ENCODE assay signal across 7 mouse cellular contexts in the genomic region with DNA sequence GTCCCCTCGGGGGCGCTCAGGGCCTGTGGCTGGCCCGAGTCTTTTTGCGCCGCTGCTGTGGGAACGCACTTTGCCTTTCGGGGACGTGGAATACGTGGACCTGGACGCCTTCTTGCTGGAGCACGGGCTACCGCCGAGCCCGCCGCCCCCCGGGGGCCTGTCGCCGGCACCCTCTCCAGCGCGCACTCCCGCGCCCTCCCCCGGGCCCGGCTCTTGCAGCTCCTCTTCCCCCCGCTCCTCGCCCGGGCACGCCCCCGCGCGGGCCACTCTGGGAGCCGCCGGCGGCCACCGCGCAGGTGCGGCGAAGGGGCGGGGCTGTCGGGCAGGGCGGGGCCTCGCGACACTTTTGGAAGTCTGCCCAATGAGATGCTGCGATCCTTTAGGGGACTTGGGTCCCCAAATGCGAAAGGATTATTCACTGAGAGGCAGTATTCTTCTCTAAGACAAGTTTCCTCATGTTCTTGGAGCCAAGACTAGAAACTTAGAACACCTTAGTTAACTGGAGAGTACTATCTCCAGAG. TPM values are rescaled to one million over a fixed set of nuclear protein-coding genes. Genes with fewer than 3 reads are reported as not detected.
A peak's percentile ranks its signal among the peaks of the same experiment; 100 is the strongest.
DNase-seq lines count a peak whose midpoint lies in the region; TF ChIP-seq lines count a peak whose summit lies in the region.

No protein-coding gene starts in this region.

- peak; percentile 71 for TF ChIP-seq POLR2A in heart, adult 2 months (IDR thresholded peaks at IDR 0.05; ENCODE audit: insufficient read depth, low read depth, low read length)
- peak; percentile 87 for TF ChIP-seq POLR2A in liver, adult 2 months (IDR thresholded peaks at IDR 0.05; ENCODE audit: extremely low read depth, insufficient read depth, low read length)

- WGBS in heart, adult 2 months, result 3% methylated on average over 37 of the region's 45 CpGs
- WGBS in liver, adult 2 months, result 1% methylated on average over 45 of the region's 45 CpGs

- TF ChIP-seq EP300 in heart, adult 2 months (IDR thresholded peaks at IDR 0.05; ENCODE audit: insufficient read depth, low read depth, low read length), result no peak

- H3K79me2 ChIP-seq in heart, adult 2 months (replicated peaks; ENCODE audit: control insufficient read depth, insufficient read depth, low read length), result no peaks in the 10 kb centered on the region
- no peaks in the 10 kb centered on the region; the same call in 1 of the 2 replicates for H3K79me2 ChIP-seq in liver, adult 2 months (ENCODE audit: control insufficient read depth, insufficient read depth, low read length)

- peaks cover 18% of the 10 kb centered on the region for H3K4me1 ChIP-seq in heart, adult 2 months (ENCODE audit: control insufficient read depth, insufficient read depth, low read length)
- peaks cover 22% of the 10 kb centered on the region for H3K4me1 ChIP-seq in liver, adult 2 months (ENCODE audit: control insufficient read depth, insufficient read depth, low read length)

- H3K36me3 ChIP-seq in heart, adult 2 months (ENCODE audit: control insufficient read depth, insufficient read depth, low read length), result peaks cover 23% of the 10 kb centered on the region
- peaks cover 11% of the 10 kb centered on the region for H3K36me3 ChIP-seq in liver, adult 2 months (ENCODE audit: control insufficient read depth, insufficient read depth, low read length)
- H3K36me3 ChIP-seq in splenic B cell, adult 2 months (ENCODE audit: control insufficient read depth, insufficient read depth, low read length, poor library complexity, severe bottlenecking), result peaks cover 3% of the 10 kb centered on the region; the same call in 1 of the 2 replicates

- peak overlapping the region; percentile 91 for H3K4me3 ChIP-seq in heart, adult 2 months
- peak overlapping the region; percentile 81 for H3K4me3 ChIP-seq in liver, adult 2 months (ENCODE audit: insufficient read depth, low read depth, low read length)

- peak; percentile 25; the same call in 1 of the 2 replicates for TF ChIP-seq CTCF in heart, adult 2 months (IDR thresholded peaks at IDR 0.05)
- TF ChIP-seq CTCF in liver, adult 2 months (IDR thresholded peaks at IDR 0.05; ENCODE audit: low read depth, low read length), result no peak

- H3K27ac ChIP-seq in heart, adult 2 months, result peak overlapping the region; percentile 99
- H3K27ac ChIP-seq in liver, adult 2 months (replicated peaks; ENCODE audit: insufficient read depth, low read depth, low read length), result peak overlapping the region; percentile 99

- peak; percentile 86 for DNase-seq in adrenal gland, adult 8-10 months
- DNase-seq in embryo, embryonic 9.5 days (ENCODE audit: extremely low spot score), result peak; percentile 92
- peak; percentile 91 to 92 for DNase-seq in heart, adult 2 months
- peak; percentile 89 to 92 for DNase-seq in kidney, adult 8-10 months
- DNase-seq in liver, adult 2 months (ENCODE audit: extremely low read depth, low read depth, low spot score), result peak; percentile 55
- DNase-seq in naive thymus-derived CD4-positive, alpha-beta T cell, adult 2 months (ENCODE audit: low read depth), result peak; percentile 92
- DNase-seq in splenic B cell, adult 2 months (ENCODE audit: low read depth, low spot score), result peak; percentile 90

- intact Hi-C loops in heart, adult 2 months (cut with DNase I), result no loop called here

- peak overlapping the region; percentile 97 for H3K9ac ChIP-seq in heart, adult 2 months (ENCODE audit: low read depth, low read length)
- H3K9ac ChIP-seq in liver, adult 2 months (ENCODE audit: low read depth, low read length), result peak overlapping the region; percentile 98

- no peaks in the 10 kb centered on the region for H3K27me3 ChIP-seq in heart, adult 2 months (ENCODE audit: control insufficient read depth, insufficient read depth, low read length)
- H3K27me3 ChIP-seq in liver, adult 2 months (ENCODE audit: control insufficient read depth, insufficient read depth, low read length), result no peaks in the 10 kb centered on the region
- no peaks in the 10 kb centered on the region for H3K27me3 ChIP-seq in splenic B cell, adult 2 months (ENCODE audit: control insufficient read depth, insufficient read depth, low read length, poor library complexity, severe bottlenecking)

RNA-seq across cellular contexts. Expression of gene Dbp, which starts 1.9 kb away (rescaled TPM):
- 100 to 1,000 TPM; 254 to 411 (median 333) TPM for total RNA-seq in adrenal gland, adult 8-10 months (2022)
- 100 to 1,000 TPM in 1 of 2 experiments, 1 to 10 TPM in 1; 6.4 to 134 TPM for total RNA-seq in heart, adult 2 months (2021)
- polyA plus RNA-seq in heart, adult 2 months (2012; rRNA removed), result 49.3 and 93.6 TPM in 2 replicates
- 93.0 and 110 TPM in 2 replicates for total RNA-seq in liver, adult 2 months (2014; rRNA removed)
- 8.6 and 17.0 TPM in 2 replicates for polyA plus RNA-seq in liver, adult 2 months (2012; rRNA removed)

RNA-seq across cellular contexts. Expression of gene Car11, which starts 7.1 kb away (rescaled TPM):
- total RNA-seq in adrenal gland, adult 8-10 months (2022), result 10 to 100 TPM; 11.5 to 28.2 (median 18.9) TPM
- 1 to 10 TPM; 5.2 to 6.8 TPM for total RNA-seq in heart, adult 2 months (2021)
- 10.6 and 14.4 TPM in 2 replicates for polyA plus RNA-seq in heart, adult 2 months (2012; rRNA removed)
- 0.09 and 0.13 TPM in 2 replicates for total RNA-seq in liver, adult 2 months (2014; rRNA removed)
- polyA plus RNA-seq in liver, adult 2 months (2012; rRNA removed), result 0.59 and 1.6 TPM in 2 replicates

RNA-seq across cellular contexts. Expression of gene Rpl18, which starts 8.5 kb away (rescaled TPM):
- total RNA-seq in adrenal gland, adult 8-10 months (2022), result 1,000 to 10,000 TPM; 1,011 to 1,224 (median 1,104) TPM
- 100 to 1,000 TPM; 496 to 617 TPM for total RNA-seq in heart, adult 2 months (2021)
- polyA plus RNA-seq in heart, adult 2 months (2012; rRNA removed), result 580 and 697 TPM in 2 replicates
- total RNA-seq in liver, adult 2 months (2014; rRNA removed), result 436 and 542 TPM in 2 replicates
- 366 and 534 TPM in 2 replicates for polyA plus RNA-seq in liver, adult 2 months (2012; rRNA removed)

RNA-seq across cellular contexts. Expression of gene Sphk2, which starts 11.0 kb away (rescaled TPM):
- total RNA-seq in adrenal gland, adult 8-10 months (2022), result 10 to 100 TPM; 36.9 to 40.2 (median 39.3) TPM
- 10 to 100 TPM; 15.9 to 18.2 TPM for total RNA-seq in heart, adult 2 months (2021)
- polyA plus RNA-seq in heart, adult 2 months (2012; rRNA removed), result 24.1 and 24.9 TPM in 2 replicates
- 13.4 and 15.2 TPM in 2 replicates for total RNA-seq in liver, adult 2 months (2014; rRNA removed)
- 62.9 and 80.1 TPM in 2 replicates for polyA plus RNA-seq in liver, adult 2 months (2012; rRNA removed)

RNA-seq across cellular contexts. Expression of gene Sec1, which starts 12.6 kb away (rescaled TPM):
- under 1 TPM; 0.15 to 0.59 (median 0.30) TPM for total RNA-seq in adrenal gland, adult 8-10 months (2022)
- under 1 TPM; 0.16 to 0.25 TPM for total RNA-seq in heart, adult 2 months (2021)
- 0.16 and 0.41 TPM in 2 replicates for polyA plus RNA-seq in heart, adult 2 months (2012; rRNA removed)
- total RNA-seq in liver, adult 2 months (2014; rRNA removed), result not detected in 2 replicates
- not detected in 2 replicates for polyA plus RNA-seq in liver, adult 2 months (2012; rRNA removed)

Comparison
In these comparisons a context has a peak if more than half of its experiments do, and no peak if none do; other contexts are left out.
1. Peak in every context shown above with its lines: DNase-seq, H3K4me3 ChIP-seq and H3K27ac ChIP-seq.